Mouse (Mus musculus) brown adipose tissue, adult 24 weeks (tissue): ENCODE measurements around the gene Rbks. TPM values are rescaled to one million over a fixed set of nuclear protein-coding genes. Genes with fewer than 3 reads are reported as not detected.

Experiments used
- H3K27ac ChIP-seq: fragments of 200-500 bp; replicated peaks from 2 replicates; pipeline ENCODE4 v1.5.1; 2012; ENCODE audit warnings: low read depth, mild to moderate bottlenecking, low read length
- H3K4me1 ChIP-seq: fragments of 200-500 bp; 2 replicates; pipeline ENCODE4 v1.6.1; 2012; ENCODE audit warnings: low read length, mixed read lengths; ENCODE audit not compliant: control insufficient read depth, insufficient read depth, insufficient read length
- H3K4me3 ChIP-seq: fragments of 200-500 bp; 2 replicates; pipeline ENCODE4 v1.5.1; 2012; ENCODE audit warnings: low read depth, mild to moderate bottlenecking, low read length, moderate library complexity; ENCODE audit not compliant: insufficient read depth
- polyA plus RNA-seq: library from polyadenylated mRNA; stranded (reverse); fragments of >200 nt; gene quantifications from 2 replicates; pipeline ENCODE4 v1.2.4, GENCODE M21; 2012; ENCODE audit not compliant: missing spikeins, insufficient read depth, insufficient read length

The Rbks gene
- polyA plus RNA-seq, 1 experiment, result 5.5 TPM

DNA sequence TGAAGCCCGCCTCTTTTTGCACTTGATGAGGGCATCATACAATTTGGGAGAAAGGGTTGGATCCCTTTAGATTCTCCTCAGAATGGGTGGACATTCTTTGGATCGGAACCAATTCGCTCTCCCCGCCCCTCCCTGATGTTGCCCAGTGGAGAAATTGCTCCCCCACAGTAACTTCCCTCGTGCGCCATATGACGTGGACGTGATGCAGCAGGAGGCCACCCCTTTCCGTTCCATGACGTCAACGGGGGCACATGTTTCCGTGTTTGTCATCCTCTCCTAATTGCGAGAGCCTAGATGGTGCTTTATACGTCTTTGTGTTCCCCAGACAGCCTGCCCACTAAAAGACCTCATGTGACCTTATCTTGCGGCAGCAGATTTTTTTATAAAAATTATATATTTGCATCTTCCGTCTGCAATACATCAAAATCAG is 885 bp upstream of the Rbks start:
- H3K4me3 ChIP-seq, result peak overlapping the region; percentile 95
- H3K4me1 ChIP-seq, result no peaks in the 10 kb centered on the region
- peak overlapping the region; percentile 99 for H3K27ac ChIP-seq

DNA sequence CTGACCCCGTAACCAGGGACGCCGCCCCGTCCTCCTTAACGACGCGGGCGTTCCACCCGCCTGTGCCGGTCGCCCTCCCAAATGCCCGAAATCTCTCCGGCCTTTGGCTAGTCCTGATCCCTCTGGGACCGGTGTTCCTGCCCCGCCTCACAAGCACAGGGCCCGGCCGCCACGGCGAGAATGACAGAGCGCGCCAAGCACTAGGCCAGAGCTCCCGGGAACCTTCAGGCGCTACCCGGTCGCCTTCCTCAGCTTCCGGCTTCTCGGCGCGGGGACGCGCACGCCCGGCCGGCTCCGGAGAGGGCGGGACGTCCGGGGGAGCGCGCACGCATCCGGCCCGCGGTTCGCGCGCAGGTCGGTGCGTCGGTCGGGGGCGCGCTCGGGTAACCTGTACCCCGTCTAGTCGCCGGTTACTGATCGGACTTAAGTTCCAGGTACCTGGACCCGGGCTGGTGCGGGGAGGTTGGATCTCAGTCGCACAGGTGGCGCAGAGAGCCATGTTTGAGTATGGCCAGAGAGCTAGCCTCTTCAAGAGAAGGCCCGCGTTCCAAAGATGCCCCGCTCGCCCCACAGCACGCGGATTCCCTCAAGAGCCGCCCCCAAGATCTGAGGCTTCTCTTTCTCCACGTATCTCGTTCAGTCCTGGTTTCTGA is 343 bp upstream of the Rbks start, which contains the start of gene Babam2:
TSS of gene Babam2 (plus strand) at position 41 of the 653 bp plus-strand sequence.
- peak within 1 kb of the TSS; percentile 95 for H3K4me3 ChIP-seq
- peak within 1 kb of the TSS; percentile 99 for H3K27ac ChIP-seq
- no peaks in the 10 kb centered on the region for H3K4me1 ChIP-seq

DNA sequence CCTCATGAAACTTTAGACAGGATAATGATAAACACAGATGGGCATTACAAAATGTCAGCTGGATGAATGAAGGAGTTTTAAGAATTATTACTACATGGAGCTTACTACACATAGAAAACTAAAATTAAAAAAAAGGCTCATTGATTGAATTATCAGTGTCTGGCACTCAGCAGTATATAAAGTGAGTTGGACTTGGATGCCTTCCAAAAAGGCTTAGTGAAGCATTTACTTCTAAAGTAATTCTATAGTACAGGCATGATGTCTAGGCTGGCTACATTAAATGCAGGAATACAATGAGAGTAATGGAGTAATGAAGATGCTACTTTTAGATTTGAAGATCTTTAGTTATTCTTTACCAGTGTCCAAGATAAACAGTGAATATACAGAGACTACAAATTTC is 4.2 kb downstream of the Rbks start:
- Histone ChIP-seq H3K4me1 (no peaks in the 10 kb centered on the region), H3K27ac (no peak overlapping the region), H3K4me3 (no peak overlapping the region)

GRCm38 (mm10) chr5:31687972-31688371 is 9.5 kb downstream of the Rbks start:
- Histone ChIP-seq H3K27ac (no peak overlapping the region), H3K4me3 (no peak overlapping the region), H3K4me1 (no peaks in the 10 kb centered on the region)

DNA sequence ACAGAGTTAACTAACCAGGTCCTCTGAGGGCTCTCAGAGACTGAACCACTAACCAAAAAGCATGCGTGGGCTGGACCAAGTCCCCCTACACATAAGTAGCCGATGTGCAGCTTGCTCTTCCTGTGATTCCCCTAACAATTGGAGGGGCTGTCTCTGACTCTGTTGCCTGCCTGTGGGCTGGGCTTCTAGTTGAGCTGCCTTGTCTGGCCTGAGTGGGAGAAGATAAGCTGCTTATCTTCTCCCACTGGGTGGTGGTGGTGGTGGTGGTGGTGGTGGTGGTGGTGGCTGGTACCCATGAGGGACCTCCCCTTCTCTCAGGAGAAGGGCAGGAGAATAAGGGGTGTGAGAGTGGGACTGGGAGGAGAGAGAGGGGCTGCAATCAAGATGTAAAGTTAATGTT is 11.4 kb downstream of the Rbks start:
- no peak overlapping the region for H3K4me3 ChIP-seq
- no peaks in the 10 kb centered on the region for H3K4me1 ChIP-seq
- H3K27ac ChIP-seq, result no peak overlapping the region

DNA sequence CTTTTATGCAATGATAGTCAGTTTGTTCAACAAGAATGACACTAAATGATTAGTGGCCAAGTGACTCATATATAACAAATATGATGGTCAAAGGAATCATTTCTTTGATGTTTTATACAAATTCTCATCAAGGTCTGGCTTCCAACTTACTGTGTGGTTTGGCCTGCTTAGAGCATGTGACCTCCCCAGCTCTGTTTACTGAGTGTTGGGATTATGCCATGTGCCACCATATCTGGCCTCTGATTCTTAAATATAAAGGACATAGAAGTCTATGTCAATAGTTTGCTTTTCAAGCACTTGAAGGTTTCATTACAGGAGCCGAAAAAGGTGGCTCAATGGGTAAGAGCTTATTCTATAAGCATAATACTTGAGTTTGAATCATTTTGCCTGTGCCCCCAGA is 15.1 kb downstream of the Rbks start:
- Histone ChIP-seq H3K4me1 (no peaks in the 10 kb centered on the region), H3K4me3 (no peak overlapping the region), H3K27ac (no peak overlapping the region)

DNA sequence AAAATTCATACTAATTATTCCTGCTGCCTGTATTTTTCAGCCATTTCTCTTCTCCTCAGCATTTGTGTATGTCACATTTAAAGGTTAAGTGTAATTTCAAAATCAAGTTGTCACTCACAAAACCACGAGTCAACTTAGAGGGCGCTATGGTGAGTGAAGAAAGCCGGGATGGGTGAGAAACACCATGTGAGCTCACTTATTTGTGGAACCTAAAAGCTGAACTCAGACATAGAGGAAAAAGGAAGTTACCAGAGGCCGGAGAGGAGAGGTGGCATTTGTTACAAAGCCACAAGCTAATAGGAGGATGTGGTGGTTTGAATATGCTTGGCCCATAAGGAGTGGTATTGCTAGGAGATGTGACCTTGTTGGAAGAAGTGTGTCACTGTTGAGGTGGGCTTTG is 17.2 kb downstream of the Rbks start:
- H3K4me1 ChIP-seq, result no peaks in the 10 kb centered on the region
- no peak overlapping the region for H3K4me3 ChIP-seq
- no peak overlapping the region for H3K27ac ChIP-seq

- no peak overlapping the region for H3K4me3 ChIP-seq
- H3K4me1 ChIP-seq, result no peaks in the 10 kb centered on the region
- no peak overlapping the region for H3K27ac ChIP-seq
Measured at GRCm38 (mm10) chr5:31678000-31678399, 19.4 kb downstream of the Rbks start.

DNA sequence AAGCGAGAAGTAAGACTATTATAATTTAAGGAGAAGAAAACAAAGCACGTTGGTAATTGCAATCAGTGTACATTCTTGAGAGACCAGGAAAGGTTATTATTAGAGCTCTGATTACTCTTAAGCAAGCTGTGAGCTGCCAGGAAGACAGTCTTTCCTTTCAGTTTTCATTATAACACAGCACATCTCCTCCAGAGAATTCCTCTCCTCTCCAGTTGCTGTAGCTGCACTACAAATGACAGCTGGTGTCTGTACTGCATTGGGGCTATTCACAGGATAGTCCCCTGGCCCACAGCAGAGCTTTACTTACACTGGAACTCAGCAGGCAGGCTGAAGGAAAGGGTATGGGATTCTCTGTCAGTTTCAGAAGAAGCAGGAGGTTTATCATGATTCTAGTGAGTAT is 24.0 kb downstream of the Rbks start:
- Histone ChIP-seq H3K27ac (no peak overlapping the region), H3K4me3 (no peak overlapping the region), H3K4me1 (no peaks in the 10 kb centered on the region)

DNA sequence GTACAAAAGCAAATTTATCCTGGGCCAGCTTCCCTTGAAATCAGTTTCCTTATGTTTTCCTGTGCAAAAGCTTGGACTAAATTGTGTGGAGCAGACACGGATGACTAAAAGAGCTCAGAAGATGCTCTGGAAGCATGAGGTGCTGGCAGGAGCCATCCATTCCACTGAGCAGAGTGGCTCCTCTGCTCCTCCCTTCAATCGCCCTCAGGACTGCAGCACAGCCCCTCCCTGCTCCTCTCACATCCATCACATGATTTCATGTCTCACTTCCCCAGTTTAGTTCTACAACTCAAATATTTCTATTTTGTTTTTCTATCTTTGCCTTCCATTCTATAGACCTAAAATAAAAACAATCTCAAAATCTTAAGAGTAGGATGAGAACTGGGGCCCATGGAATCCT is 26.3 kb downstream of the Rbks start:
- no peak overlapping the region for H3K4me3 ChIP-seq
- no peaks in the 10 kb centered on the region for H3K4me1 ChIP-seq
- H3K27ac ChIP-seq, result no peak overlapping the region

DNA sequence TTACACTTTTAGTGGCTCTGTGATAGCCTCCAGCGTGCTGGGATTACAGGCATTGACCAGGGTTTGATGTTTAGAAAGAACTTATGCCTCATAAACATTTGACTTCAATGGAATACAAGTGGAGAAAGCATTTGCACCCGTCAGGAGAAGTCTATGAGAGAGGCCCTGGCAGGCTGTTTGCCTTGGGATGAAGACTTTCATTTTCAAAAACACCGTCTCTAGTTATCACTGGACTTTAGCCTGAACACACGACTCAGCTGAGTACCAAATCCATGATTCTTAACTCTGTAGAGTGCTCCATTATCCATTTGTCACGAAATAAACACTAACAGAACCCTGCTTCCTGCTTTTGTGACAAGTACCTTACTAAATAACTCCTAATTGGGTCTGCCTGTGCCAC is 27.4 kb downstream of the Rbks start:
- no peak overlapping the region for H3K27ac ChIP-seq
- no peak overlapping the region for H3K4me3 ChIP-seq
- H3K4me1 ChIP-seq, result no peaks in the 10 kb centered on the region

GRCm38 (mm10) chr5:31668325-31668968 is 29.0 kb downstream of the Rbks start:
- no peak overlapping the region for H3K4me3 ChIP-seq
- H3K4me1 ChIP-seq, result no peaks in the 10 kb centered on the region

DNA sequence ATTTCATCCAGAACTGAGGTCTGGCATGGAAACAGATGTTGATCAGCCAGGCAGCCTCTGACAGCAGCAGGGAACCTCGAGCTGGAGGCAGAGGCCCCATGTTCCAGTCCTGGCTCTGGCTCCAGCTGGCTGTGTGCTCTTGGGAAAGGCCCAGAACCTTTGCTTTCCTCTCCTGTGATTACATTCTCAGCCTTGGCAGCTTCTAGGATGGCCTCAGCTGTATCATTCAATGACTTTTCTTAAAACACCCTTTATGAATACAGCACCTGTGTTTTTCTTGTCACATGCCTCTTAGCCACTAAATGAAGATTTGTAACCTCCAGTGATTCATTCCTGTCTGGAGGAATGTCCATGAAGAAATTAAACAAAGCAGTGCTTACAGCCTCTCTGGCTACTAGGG is 31.3 kb downstream of the Rbks start:
- Histone ChIP-seq H3K4me3 (no peak overlapping the region), H3K4me1 (no peaks in the 10 kb centered on the region), H3K27ac (no peak overlapping the region)

More at GRCm38 (mm10) chr5:31668325-31668968, 29.0 kb downstream of the Rbks start:
- no peak overlapping the region for H3K27ac ChIP-seq

GRCm38 (mm10) chr5:31655688-31656190 is 41.7 kb downstream of the Rbks start:
- Histone ChIP-seq H3K4me1 (no peaks in the 10 kb centered on the region), H3K4me3 (no peak overlapping the region), H3K27ac (no peak overlapping the region)

- Histone ChIP-seq H3K27ac (no peak overlapping the region), H3K4me1 (no peaks in the 10 kb centered on the region), H3K4me3 (no peak overlapping the region)
Measured at GRCm38 (mm10) chr5:31650518-31651288, 46.7 kb downstream of the Rbks start.
